ENCODE assay signal across 13 mouse cellular contexts in the genomic region with DNA sequence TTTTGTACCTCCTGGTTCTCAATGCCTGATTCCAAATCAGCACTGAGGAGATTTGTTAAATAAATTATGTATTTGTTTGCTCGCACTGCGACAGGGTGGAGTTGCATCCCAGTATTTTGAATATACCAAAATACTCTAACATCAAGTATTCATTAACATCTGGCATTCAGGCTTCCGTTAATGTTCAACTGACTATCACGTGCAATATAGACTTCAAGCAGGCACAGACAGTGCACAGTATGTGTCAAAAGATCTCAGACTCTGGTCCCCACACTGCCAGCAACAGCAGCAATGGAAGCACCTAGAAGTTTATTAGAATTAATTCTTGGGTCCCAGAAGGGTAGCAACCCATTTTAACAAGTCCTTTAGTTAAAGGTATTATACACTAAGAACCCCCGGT.
"Had no signal": no experiment of that assay in that cellular context is flagged by ENCODE, and none has a peak within 500 bp of the region (broad histone marks: within the 10 kb centered on the region; RNA-seq: fewer than 3 reads in every experiment).

No protein-coding gene starts in this region.

- H3K4me3 ChIP-seq: limb, embryonic 13.5 days; megakaryocyte, embryonic 14.5 days; midbrain, embryonic 12.5 days had no signal

- H3K9me3 ChIP-seq: limb, embryonic 13.5 days; midbrain, embryonic 12.5 days had no signal

- ATAC-seq: midbrain, embryonic 16.5 days had no signal

- H3K27ac ChIP-seq: hindbrain, embryonic 14.5 days; limb, embryonic 13.5 days; macrophage; midbrain, embryonic 12.5 days had no signal

- H3K27me3 ChIP-seq: limb, embryonic 13.5 days; midbrain, embryonic 12.5 days had no signal

- H3K4me1 ChIP-seq: limb, embryonic 13.5 days; megakaryocyte, embryonic 14.5 days; midbrain, embryonic 12.5 days had no signal

- H3K36me3 ChIP-seq: limb, embryonic 13.5 days; midbrain, embryonic 12.5 days had no signal

- H3K4me2 ChIP-seq: hindbrain, embryonic 14.5 days; limb, embryonic 13.5 days; liver, embryonic 11.5 days; lung, embryonic 14.5 days; midbrain, embryonic 12.5 days had no signal

- DNase-seq: left cerebral cortex, postnatal 4 days; lung, embryonic 14.5 days; lung, postnatal 10 days; right cerebral cortex, postnatal 14 days; thymus, adult 18-20 months; thymus, postnatal 25 days had no signal

- H3K9ac ChIP-seq: hindbrain, embryonic 14.5 days; limb, embryonic 13.5 days; lung, embryonic 14.5 days; midbrain, embryonic 12.5 days had no signal
